Mouse (Mus musculus) c-Kit-positive CD71-negative TER-119-negative erythroid progenitor cells, embryonic 14.5 days (primary cell): Measurements from ENCODE around the gene Rsbn1l.
"Not testable (repeated sequence)": the region's sequence is repeated elsewhere in the genome, so short reads cannot be mapped to it uniquely, and the experiment has no call there.

Experiments used
- DNase-seq: peaks from one replicate; pipeline ENCODE4 v3.0.0-alpha.2; 2013; ENCODE audit warnings: low read depth

Rsbn1l gene

DNA sequence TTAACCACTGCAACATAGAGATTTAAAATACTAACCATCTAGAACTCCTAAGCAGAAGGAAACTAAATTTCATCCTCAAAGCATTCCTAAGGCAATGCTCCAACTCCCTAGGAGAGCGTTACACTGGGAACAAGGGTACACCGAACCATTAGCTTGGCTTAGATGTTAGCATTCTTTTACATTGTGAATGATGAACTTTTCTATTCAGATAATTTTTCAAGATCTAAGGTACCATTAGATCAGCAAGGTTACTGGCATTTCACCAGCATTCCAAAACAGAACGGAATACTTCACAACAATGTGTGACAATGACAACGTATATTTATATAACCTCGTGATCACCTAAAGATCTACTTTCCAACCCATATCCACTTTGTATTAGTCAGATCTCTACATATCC, 6.1 kb downstream of the Rsbn1l start:
- DNase-seq: no peak

DNA sequence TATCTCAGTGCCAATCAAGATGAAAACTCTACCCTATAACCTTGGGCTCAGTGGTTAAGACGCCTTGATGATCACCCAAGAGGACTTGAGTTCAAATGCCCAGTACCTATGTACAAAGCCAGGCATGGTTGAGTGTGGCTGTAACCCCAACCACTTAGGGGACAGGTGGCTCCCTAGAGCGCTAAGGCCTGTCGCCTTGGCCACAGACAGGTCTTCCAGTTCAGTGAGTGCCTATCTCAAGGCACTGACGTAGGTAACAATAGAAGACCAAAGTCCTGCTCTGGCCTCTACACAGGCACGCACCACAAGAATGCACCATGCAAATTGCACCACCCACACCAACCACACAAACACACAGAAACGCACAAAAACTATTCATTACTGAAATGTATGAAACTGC, 9.3 kb downstream of the Rsbn1l start:
- no peak for DNase-seq

DNA sequence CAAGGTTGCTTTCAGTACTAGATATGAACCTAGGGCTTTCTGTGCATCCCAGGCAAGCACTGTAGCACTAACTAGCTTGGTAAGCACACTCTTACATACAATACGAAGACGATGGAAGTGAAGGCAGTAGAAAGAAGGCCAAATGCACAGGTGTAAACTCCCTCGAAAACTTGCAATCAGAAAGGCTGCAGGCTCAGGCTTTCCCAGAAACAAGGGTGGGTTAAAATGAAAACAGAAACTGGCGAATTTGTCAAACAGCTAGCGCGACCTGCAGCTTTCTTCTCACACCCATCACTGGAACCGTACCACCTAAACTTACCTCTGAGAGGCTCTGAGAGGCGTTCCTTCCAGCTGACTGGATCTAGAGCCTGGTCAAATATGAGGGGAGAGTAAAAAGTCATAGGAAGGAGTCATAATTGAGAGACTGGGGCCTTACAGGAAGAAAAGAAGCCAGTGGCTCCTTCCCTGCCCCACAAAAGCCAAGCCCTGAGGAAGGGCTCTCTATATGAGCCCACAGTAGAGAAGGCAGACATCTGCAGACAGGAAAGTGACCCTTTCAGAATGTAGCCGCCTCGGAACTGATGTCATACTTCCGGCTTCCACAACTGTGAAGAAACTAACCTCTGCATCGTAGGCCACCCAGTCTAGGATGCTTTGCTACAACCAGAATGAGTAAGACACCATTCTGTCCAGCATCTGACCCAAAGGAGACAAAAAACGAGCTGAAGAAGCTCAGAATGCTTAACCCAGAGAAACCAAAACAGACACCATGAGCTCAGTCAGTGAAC, 11.0 kb downstream of the Rsbn1l start:
- no peak for DNase-seq

DNA sequence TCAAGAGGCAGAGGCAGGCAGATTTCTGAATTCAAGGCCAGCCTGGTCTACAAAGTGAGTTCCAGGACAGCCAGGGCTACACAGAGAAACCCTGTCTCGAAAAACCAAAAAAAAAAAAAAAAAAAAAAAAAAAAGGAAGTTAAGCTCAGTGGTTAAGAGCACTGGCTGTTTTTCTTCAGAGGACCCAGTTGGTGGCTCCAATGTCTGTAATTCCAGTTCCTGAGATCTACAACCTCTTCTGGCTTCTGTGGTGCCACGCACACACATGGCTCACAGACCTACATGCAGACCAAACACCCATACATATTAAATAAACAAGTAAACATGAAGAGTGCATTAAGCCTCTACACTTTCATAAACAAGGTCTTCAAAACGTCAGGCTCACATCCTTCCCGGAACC, 12.4 kb downstream of the Rsbn1l start:
- not testable (repeated sequence) for DNase-seq

DNA sequence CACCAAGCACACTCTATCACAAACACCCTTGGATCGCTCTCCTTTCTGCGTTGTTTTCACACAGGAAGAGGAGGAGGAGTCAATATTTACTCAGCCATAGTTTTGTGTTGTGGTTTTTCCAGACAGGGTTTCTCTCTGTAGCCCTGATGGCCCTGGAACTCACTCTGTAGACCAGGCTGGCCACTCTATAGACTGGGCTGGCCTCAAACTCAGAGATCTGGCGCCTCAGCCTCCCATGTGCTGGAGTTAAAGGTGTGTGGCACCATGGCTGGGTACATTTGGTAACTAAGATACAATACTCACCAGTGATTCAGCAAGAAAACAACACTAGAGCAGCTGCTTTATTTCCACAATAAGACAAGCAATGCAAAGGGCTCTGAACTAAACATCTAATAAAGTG, 13.7 kb downstream of the Rsbn1l start:
- DNase-seq: no peak

DNA sequence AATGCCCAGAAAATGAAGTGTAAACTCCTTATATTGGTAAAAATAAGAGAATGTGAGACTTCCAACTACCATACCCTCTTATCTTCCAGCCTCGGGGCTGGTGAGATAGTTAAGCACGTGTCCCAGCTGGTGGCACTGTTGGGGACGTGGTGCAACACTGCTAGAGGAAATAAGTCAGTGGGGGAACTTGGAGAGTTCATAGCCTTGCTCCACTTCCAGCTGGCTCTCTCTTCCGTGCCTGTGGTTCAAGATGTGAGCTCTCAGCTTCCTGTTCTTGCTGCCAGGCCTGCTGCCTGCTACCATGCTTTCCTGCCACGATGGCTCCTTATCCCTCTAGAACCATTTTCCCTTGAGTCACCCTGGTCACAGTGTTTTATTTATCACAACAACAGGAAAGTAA, 15.0 kb downstream of the Rsbn1l start:
- DNase-seq: peak; percentile 70

DNA sequence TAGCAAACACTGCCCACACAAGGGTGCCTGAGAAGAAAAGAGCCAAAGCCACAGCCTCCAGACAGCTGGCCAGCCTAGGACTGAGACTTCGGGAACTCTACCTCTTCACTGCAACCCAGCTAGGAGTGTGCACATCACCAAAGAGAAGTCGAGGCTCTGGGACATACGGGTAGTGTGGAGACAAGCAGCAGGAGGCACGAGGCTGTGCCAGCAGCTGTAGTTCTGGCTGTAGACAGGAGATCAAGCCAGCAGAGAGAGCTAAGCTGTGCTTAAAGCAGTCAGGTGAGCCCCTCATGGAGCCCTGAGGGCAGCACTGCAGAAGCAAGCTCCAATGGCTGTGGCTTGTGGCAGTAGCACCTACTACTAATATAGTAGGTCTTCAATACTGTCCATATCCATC, 15.5 kb downstream of the Rsbn1l start:
- no peak for DNase-seq

DNA sequence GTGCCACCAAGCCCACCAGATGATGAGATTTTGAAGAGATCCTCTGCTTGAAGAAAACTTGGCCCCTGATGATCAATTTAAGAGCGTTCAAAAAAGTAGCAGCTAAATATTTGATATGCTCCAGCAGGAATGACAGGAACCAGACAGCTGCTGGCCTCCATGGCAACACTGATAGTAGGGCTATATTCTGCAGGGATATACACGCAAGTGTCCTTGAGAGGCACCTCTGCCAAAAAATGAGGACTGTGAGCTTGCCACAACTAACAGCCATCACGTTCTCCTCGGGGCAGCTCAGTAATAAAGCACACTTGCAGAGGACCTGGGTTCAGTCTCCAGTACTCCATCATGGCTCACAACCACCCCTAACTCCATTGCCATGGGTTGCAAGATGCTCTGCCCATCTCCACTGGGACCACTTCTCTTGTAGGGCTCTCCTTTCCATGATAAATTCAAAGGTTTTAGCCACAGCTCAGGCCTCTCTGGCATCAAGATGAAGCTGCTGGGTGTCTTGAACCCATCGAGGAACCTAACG, 16.1 kb downstream of the Rsbn1l start:
- DNase-seq: no peak

DNA sequence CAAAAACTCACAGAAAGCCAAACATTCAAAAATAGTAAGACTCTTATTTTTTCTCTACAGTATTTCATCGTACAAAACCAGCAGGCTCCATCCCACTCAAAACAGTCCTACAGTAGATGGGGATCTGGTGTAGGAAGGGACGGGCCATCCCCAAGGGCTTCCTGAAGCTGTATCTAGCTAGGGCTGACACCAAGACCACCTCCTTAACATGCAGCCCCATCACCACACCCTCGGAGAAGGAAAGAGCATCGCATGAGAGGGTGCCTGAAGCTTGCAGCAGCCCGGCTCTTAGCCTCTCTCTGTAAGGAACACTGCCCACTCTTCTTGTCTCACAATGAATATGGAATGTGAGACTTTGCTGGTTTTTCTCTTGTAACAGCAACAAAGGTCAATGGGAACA, 17.7 kb downstream of the Rsbn1l start:
- no peak for DNase-seq

DNA sequence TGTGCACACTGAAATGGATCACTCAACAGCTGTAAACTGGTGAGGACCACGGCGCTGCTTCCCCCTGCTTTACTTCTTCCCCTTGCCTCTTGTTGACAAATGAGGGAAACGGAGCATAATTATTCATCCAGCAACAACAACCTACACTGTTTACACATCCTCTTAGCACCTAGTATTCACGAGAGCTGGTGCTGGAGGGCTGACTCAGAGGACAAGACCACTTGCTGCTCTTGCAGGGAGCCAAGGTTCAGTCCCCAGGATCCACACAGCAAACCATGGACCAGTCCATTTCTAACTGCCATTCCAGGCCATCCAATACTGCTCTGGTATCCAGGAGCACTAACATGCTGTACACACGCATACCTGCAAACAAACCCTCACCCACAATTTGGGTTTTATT, 20.3 kb downstream of the Rsbn1l start:
- no peak for DNase-seq

DNA sequence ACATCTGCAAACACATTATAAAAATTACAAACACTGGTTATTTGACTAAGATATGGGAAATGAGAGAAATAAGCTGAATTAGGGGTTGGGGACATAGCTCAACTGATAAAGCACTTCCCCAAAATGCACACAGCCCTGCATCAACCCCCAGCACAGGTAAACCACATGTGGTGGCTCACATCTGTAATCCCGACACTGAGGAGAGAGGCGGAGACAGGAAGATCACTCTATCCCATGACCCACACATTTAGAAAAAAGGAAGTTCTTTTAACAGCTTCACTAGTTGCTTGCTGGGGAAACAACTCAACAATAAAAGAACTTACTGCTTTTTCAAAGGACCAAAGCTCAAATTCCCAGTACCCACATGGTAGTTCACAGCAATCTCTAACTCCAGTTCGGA, 23.6 kb downstream of the Rsbn1l start:
- DNase-seq: no peak

DNA sequence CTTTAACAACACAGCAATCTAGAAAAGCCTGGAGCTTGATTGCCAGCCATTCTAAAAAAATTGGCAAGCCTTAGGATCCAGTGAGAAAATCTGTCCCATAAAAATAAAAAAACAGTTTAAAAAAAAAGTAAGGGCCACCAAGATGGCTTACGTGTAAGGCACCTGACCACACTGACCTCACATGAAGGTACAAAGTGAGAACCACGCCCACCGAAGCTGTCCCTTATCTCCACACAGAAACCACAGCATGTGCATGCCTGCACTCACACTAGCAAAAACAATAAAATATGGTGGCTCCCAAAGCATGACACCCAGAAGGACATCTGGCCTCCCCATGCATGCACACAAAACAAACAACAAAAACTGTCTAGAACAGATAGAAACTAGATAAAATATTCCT, 24.9 kb downstream of the Rsbn1l start:
- DNase-seq: no peak

DNA sequence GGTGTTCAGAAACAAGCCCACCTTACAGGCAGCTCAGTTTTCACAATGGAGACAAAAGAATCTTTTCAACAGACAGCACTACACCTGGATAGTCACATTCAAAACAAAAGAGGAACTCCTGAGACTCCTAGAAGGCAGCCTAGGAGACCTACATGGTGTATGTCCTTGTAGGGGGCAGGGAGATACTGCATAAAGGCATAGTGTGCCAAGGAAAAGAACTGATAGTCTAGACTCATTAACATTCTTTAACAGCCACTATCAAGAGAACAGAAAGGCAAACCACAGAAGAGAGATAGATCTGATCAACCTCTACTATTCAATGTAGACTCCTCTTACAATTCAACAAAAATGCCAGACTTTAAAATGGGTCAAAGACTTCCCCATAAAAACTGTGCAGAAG, 25.8 kb downstream of the Rsbn1l start:
- DNase-seq: no peak

DNA sequence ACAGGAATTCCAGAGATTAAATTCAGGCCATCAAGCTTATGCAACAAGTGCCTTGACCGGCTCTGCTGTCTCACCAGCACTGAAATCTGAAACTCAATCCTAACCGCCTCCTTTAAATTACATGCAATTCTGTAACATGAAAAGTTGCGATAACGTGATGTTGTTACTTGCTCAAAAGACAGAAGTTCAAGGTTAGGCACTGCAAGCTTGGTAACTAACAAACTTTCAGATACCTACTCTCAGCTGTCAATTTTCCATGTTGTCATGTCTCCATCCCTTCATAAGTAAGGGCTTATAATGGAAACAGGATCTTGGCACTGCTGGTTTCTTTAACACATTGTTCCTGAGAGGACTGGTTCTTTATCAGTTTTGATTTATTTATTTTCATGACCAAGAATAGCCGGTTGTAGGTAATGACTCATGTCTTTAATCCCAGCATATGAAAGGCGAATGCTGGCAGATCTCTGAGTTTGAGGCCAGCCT, 26.5 kb downstream of the Rsbn1l start:
- DNase-seq: no peak

DNA sequence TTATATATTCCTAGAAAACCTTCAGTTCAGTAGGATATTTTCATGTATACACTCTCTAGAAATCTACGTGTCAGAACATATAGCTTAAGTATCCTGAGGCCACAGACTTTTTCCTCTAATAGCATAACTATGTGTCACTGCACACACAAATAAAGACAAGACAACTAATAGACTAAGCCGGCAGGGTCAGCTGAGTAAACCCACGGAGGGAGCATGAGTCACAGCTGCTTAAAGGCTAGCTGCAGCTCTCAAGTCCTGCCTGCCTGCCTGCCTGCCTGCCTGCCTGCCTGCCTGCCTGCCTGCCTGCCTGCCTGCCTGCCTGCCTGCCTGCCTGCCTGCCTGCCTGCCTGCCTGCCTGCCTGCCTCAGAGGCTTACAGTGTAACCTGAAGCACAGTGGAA, 30.7 kb downstream of the Rsbn1l start:
- DNase-seq: no peak

DNA sequence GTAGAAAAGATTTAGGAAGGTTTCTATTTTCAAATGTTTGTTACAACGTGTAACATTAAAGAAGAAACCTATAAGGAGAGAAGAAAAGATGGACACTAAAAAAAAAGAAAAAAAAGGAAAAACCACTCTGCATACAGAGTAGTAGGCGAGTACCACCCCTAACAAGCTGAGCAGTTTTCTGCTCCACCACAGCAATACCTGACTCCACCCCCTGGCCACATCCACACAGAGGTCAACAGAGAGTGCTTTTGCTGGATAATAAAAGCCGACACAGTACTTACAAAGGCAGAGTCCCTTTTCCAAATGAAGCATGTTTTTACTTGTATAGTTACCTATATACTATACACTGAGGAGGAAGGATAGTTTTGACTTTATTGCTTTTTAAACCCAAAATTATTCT, 31.6 kb downstream of the Rsbn1l start:
- no peak for DNase-seq

DNA sequence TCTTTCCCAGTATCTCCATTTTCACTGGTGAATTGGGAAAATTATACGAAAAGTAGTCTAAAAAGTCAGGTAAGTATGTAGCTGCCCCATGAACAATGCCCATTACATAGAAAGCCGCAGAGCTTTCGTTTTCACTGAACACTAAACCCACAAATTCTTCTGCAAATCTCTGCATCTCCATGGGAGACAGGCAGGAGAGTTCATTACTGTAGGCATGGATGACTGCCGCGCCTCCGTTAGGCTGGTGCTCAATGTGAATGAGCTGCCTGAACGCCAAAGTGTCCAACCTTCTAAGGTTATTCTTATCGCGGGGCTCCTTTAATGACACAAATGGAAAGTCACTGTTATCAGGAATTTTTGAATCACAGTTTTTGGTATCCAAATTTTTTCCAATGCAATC, 36.6 kb downstream of the Rsbn1l start:
- DNase-seq: no peak

DNA sequence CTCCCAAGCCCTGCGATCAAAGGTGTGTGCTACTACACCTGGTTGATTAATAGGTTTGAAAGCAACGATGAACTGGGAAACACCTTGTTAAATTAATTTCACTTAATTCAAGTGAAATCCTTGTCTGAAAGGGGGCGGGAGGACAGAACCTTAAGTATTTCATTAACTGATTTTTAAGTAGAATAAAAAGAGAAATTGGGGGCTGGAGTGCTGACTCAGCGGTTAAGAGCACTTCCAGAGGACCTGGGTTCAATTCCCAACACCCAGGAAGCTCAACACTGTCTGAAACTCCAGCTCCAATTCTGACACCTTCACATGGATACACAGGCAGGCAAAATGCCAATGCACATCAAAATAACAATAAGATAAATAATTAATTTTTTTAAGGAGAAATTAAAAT, 37.2 kb downstream of the Rsbn1l start:
- DNase-seq: no peak

DNA sequence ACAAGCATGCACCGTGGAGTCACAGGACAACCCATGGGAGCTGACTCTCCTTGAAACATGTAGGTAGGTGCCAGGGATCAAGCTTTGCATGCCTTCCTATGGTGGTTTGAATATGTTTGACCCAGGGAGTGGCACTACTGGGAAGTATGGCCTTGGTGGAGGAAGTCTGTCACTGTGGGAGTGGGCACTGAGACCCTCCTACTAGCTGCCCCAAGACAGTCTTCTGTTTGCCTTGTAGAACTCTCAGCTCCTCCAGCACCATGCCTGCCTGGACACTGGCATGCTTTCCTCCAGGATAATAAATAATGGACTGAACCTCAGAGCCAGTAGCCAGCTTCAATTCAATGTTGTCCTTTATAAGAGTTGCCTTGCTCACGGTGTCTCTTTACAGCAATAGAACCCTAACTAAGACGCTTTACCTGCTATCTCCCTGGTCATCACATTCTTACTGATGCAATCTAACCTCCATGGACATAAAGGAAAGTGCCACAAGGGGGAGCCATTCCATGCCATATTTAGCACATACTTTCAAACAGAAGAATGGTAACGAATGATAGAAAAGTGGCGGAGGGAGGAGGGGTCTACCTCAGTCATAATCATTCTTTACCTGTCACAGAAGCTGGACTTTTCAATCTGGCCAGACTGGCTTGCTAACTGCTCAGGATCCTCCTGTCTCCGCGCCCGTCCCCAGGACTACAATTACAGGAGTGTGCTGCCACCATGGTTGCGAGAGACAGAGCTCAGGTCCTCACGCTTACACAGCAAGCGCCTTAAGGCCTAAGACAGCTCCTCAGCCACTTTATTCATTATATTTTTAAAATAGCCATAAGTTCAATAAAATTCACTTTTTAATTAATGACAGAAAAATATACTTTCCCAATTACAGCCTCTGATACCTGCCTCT, 42.6 kb downstream of the Rsbn1l start:
- DNase-seq: peak; percentile 55

DNA sequence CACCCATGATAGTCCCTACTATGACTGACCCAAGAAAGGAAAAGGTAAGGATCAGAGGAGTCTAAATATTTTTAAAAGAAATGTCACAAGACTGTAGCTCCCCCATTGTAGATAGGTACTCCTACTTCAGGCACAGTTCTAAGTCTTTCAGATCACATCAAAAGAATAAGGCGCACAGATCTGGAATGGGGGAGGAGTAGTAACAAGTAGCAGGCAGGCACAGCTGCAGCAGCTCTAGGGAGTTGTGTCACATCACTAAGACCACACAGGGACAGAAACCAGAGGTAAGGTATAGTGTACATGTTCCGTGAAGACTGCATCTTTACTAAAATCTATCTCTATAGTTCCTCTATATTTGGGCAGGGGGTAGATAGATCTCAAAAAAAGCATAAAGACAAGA, 44.5 kb downstream of the Rsbn1l start:
- no peak for DNase-seq

DNA sequence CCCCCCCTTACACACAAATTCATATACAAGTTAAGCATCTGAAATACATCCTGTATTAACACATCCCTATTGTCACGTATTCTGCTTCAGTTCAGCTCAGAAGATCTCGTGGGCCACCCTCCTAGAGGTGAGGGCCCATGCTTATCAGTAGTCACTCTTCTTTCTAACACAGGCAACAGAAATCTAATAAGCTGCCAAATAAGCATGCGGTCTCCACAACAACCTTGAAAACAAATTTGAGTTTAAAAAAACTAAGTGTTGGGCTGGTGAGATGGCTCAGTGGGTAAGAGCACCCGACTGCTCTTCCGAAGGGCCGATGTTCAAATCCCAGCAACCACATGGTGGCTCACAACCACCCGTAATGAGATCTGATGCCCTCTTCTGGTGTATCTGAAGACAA, 50.0 kb downstream of the Rsbn1l start:
- DNase-seq: no peak

DNA sequence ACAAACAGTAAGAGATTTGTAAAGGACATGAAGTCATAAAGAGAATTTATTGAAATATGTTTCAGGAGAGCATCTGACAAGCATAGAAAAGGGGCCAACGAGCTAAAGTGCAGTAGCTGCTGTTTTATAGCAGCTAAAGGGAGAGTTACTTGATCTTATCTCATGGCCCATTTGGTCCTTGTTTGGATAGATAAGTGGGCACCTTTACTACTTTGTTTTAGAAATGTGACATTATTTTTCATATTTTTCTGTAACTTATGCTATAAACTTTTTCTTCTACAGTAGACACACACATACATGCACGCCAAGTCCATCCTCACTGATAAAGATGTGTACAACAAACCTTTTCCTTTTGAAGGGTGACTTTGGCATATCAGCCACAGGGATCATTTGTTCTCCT, 50.8 kb downstream of the Rsbn1l start:
- DNase-seq: no peak

DNA sequence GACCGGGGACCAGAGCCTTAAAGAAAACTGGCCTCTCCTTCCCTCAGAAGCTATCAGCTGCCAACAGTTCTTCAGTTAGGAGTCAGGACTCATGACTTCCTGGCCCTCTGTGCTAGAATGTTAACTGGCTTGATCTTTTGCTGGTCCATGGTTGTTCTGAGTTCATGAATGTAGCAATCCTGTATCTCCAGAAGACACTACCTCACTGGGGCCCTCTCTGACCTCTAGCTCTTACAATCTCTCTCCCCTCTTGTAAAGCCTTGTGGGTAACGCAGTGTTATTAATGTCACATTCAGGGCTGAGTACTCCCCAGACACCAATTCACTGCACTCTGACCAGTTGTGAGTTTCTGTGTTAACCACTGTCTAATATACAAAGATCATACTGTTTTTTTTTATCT, 51.6 kb downstream of the Rsbn1l start:
- DNase-seq: no peak
